Mouse (Mus musculus) liver, embryonic 14.5 days (tissue): Measurements from ENCODE around the gene Plppr4.

Experiments
- CTCF ChIP-seq: IDR thresholded peaks from 2 replicates; pipeline ENCODE4 v1.5.1; 2016; ENCODE audit warnings: antibody characterized with exemption, low read depth, control low read depth
- EP300 ChIP-seq: IDR thresholded peaks from 2 replicates; pipeline ENCODE4 v1.6.1; 2016; ENCODE audit warnings: antibody characterized with exemption, low read depth

- no peak for TF ChIP-seq EP300
- TF ChIP-seq CTCF = no peak
Measured at GRCm38 (mm10) chr3:117307555-117307954, 53.1 kb downstream of the Plppr4 start.
